Mouse (Mus musculus): ENCODE results near the gene Zfp579. TPM values are rescaled to one million over a fixed set of nuclear protein-coding genes. Genes with fewer than 3 reads are reported as not detected.

Gene Zfp579
- total and polyA plus RNA-seq, 3 experiments = 0.54 to 3.6 TPM; not detected in 1

DNA sequence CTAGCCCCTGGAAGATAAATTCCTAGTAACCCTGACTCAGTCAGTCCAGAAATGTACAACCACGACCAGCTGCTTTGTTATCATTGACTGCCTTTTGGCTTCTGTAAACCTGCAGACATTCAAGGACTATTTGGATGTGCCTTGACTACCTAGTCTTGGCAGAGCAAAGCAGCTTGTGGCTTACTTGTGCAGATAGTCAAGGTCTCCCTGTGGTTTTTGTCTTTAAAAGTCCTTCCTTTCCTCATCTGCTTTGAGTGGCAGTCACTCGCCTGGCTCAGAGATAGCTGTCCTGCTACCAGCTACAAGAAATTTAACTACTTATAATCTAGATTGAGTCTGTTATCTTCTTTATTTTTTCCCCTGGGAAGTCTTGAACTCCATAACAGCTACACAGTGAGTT is 49.0 kb upstream of the Zfp579 start (continued):
- TF ChIP-seq EP300 (IDR thresholded peaks at IDR 0.05; ENCODE audit: low read depth in 1 of 2, low read length in 2 of 2) (peak in 1 of 2 experiments; percentile 17; a peak in 1 of 4 replicates), TBP (IDR thresholded peaks at IDR 0.05; ENCODE audit: low read depth, low read length) (no peak), ETS1 (IDR thresholded peaks at IDR 0.05; ENCODE audit: low read depth, low read length) (peak; percentile 44; the same call in 1 of the 2 replicates)

DNA sequence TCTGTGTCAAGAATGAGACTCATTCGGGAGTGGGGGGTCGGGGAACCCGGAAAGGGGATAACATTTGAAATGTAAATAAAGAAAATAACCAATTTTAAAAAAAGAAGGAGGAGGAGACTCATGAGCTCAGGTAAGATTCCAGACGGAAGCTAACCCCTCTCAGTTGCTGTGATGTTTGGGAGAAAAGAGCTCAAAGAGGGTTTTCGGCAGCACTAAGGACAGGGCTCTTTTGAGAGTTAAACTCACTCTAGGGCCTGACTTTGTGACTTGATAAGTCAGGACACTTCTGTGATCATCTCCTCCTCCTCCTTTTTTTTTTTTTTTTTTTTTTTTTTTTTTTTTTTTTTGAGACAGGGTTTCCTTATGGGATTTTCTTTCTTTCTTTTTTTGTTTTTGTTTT is 43.0 kb upstream of the Zfp579 start:
- H3K4me1 ChIP-seq (ENCODE audit: control insufficient read depth in 1 of 2, insufficient read depth in 2 of 2, low read length in 2 of 2) = peaks cover 0 to 5% of the 10 kb centered on the region in 2 experiments; a peak in 2 of 4 replicates
- H3K27me3 ChIP-seq (ENCODE audit: control insufficient read depth in 1 of 2, insufficient read depth in 2 of 2, low read length in 2 of 2) = no peaks in the 10 kb centered on the region
- H3K4me3 ChIP-seq (ENCODE audit: control insufficient read depth in 1 of 2, insufficient read depth in 1 of 2, low read depth in 2 of 2, low read length in 2 of 2) = peak overlapping the region; percentile 93
- H3K9ac ChIP-seq (ENCODE audit: control insufficient read depth, low read depth, low read length, poor library complexity, severe bottlenecking) = peak overlapping the region; percentile 91
- peak overlapping the region; percentile 91 for H3K27ac ChIP-seq (ENCODE audit: control insufficient read depth, low read depth, low read length)
- DNase-seq (ENCODE audit: low read depth, low spot score) = peak; percentile 57
- H3K9me3 ChIP-seq (replicated peaks; ENCODE audit: insufficient read depth, low read length) = no peaks in the 10 kb centered on the region
- no peaks in the 10 kb centered on the region; the same call in 1 of the 2 replicates for H3K79me2 ChIP-seq (ENCODE audit: control insufficient read depth, insufficient read depth, low read length, poor library complexity)
- TF ChIP-seq MAZ (IDR thresholded peaks at IDR 0.05; ENCODE audit: low read depth, low read length) (0 out of 2 replicates have a peak, but pooled peaks have one; percentile 9), SIN3A (IDR thresholded peaks at IDR 0.05; ENCODE audit: low read length) (0 out of 2 replicates have a peak, but pooled peaks have one; percentile 37), POLR2A (IDR thresholded peaks at IDR 0.05; ENCODE audit: control insufficient read depth in 1 of 2, insufficient read depth in 1 of 2, low read depth in 1 of 2, low read length in 2 of 2, poor library complexity in 1 of 2) (no peak), MAFK (IDR thresholded peaks at IDR 0.05; ENCODE audit: borderline replicate concordance, low read depth, low read length) (no peak), MXI1 (IDR thresholded peaks at IDR 0.05; ENCODE audit: low read depth, low read length) (0 out of 2 replicates have a peak, but pooled peaks have one; percentile 7)
- no peaks in the 10 kb centered on the region; a peak in 2 of 4 replicates for H3K36me3 ChIP-seq (ENCODE audit: control insufficient read depth in 1 of 2, insufficient read depth in 2 of 2, low read length in 2 of 2)

DNA sequence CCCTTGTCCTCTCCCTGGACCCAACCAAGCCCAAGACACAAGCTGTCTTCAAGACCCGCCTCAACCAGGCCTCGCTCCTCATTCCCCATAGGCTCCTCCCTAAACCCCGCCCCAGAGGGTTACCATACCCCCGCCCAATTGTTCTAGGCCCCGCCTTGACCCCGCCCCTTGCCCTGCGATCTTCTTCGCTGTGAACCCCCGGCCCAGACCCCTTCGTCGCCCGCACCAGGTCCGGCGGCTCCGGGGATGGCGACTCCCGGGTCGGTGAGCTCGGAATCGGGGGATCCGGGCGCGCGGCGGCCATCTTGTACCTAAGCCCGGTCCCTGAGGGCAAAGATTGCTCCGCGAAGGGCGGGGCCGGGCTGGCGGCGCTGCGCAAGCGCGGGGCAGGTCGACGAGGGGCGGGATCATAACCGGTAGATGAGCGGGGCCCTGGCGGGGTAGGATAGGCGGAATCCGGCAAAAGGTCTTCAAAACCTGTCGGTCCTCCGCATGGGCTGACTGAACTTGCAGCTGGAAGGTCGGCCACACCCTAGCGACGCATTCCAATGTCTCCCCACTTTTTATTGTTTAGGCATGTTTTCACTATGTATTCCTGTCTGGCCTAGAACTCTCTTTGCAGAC is 42.3 kb upstream of the Zfp579 start, which contains the start of gene Zfp784:
Zfp784 (minus strand) TSS at position 338 of the 624 bp plus-strand sequence.
- peak; percentile 95 for DNase-seq (ENCODE audit: low read depth, low spot score)
- Histone ChIP-seq H3K79me2 (ENCODE audit: control insufficient read depth, insufficient read depth, low read length, poor library complexity) (no peaks in the 10 kb centered on the region; the same call in 1 of the 2 replicates), H3K9ac (ENCODE audit: control insufficient read depth, low read depth, low read length, poor library complexity, severe bottlenecking) (peak within 1 kb of the TSS; percentile 91)

More for the DNA sequence above, 42.3 kb upstream of the Zfp579 start, which contains the start of gene Zfp784:
- H3K36me3 ChIP-seq (ENCODE audit: control insufficient read depth in 1 of 2, insufficient read depth in 2 of 2, low read length in 2 of 2) = no peaks in the 10 kb centered on the region; a peak in 2 of 4 replicates
- peak; percentile 96 for TF ChIP-seq NRF1 (IDR thresholded peaks at IDR 0.05; ENCODE audit: insufficient read depth, low read depth, low read length, poor library complexity, severe bottlenecking)
- peak; percentile 73; the same call in 1 of the 2 replicates for TF ChIP-seq HCFC1 (IDR thresholded peaks at IDR 0.05; ENCODE audit: low read depth, low read length)
- TF ChIP-seq MXI1 (IDR thresholded peaks at IDR 0.05; ENCODE audit: low read depth, low read length) = no peak; the same call in 1 of the 2 replicates
- TF ChIP-seq SMC3 (IDR thresholded peaks at IDR 0.05; ENCODE audit: low read depth, low read length) = no peak
- TF ChIP-seq TCF12 (IDR thresholded peaks at IDR 0.05; ENCODE audit: low read depth, low read length) = no peak; the same call in 1 of the 2 replicates
- TF ChIP-seq NELFE (IDR thresholded peaks at IDR 0.05; ENCODE audit: low read depth, low read length) = peak; percentile 74
- TF ChIP-seq POLR2AphosphoS2 (IDR thresholded peaks at IDR 0.05; ENCODE audit: low read length) = peak; percentile 39; the same call in 1 of the 2 replicates
- TF ChIP-seq MAX (IDR thresholded peaks at IDR 0.05; ENCODE audit: low read length) = no peak
- TF ChIP-seq ZMIZ1 (IDR thresholded peaks at IDR 0.05; ENCODE audit: low read depth, low read length) = peak; percentile 89; the same call in 1 of the 2 replicates
- TF ChIP-seq MAZ (IDR thresholded peaks at IDR 0.05; ENCODE audit: low read depth, low read length) = peak; percentile 78; the same call in 1 of the 2 replicates
- TF ChIP-seq SIN3A (IDR thresholded peaks at IDR 0.05; ENCODE audit: low read length) = peak; percentile 58; the same call in 1 of the 2 replicates
- TF ChIP-seq ETS1 (IDR thresholded peaks at IDR 0.05; ENCODE audit: low read depth, low read length) = peak; percentile 9; the same call in 1 of the 2 replicates
- TF ChIP-seq ZC3H11A (IDR thresholded peaks at IDR 0.05; ENCODE audit: low read depth, low read length) = no peak
- TF ChIP-seq UBTF (IDR thresholded peaks at IDR 0.05; ENCODE audit: borderline replicate concordance, insufficient read depth, low read depth, low read length) = no peak
- TF ChIP-seq USF1 (IDR thresholded peaks at IDR 0.05; ENCODE audit: low read depth, low read length) = 0 out of 2 replicates have a peak, but pooled peaks have one; percentile 4
- peak; percentile 62; the same call in 1 of the 2 replicates for TF ChIP-seq TBP (IDR thresholded peaks at IDR 0.05; ENCODE audit: low read depth, low read length)
- peak; percentile 6; the same call in 1 of the 2 replicates for TF ChIP-seq KAT2A (conservative IDR thresholded peaks at IDR 0.05; ENCODE audit: low read depth, low read length)
- no peak for TF ChIP-seq MAFK (IDR thresholded peaks at IDR 0.05; ENCODE audit: borderline replicate concordance, low read depth, low read length)
- TF ChIP-seq POLR2A (IDR thresholded peaks at IDR 0.05; ENCODE audit: control insufficient read depth in 1 of 2, insufficient read depth in 1 of 2, low read depth in 1 of 2, low read length in 2 of 2, poor library complexity in 1 of 2) = peak; percentile 74 to 79
- no peaks in the 10 kb centered on the region for H3K27me3 ChIP-seq (ENCODE audit: control insufficient read depth in 1 of 2, insufficient read depth in 2 of 2, low read length in 2 of 2)
- peak within 1 kb of the TSS; percentile 93 for H3K4me3 ChIP-seq (ENCODE audit: control insufficient read depth in 1 of 2, insufficient read depth in 1 of 2, low read depth in 2 of 2, low read length in 2 of 2)
- H3K27ac ChIP-seq (ENCODE audit: control insufficient read depth, low read depth, low read length) = peak within 1 kb of the TSS; percentile 91
- no peaks in the 10 kb centered on the region for H3K9me3 ChIP-seq (replicated peaks; ENCODE audit: insufficient read depth, low read length)
- peaks cover 0 to 5% of the 10 kb centered on the region in 2 experiments; a peak in 2 of 4 replicates for H3K4me1 ChIP-seq (ENCODE audit: control insufficient read depth in 1 of 2, insufficient read depth in 2 of 2, low read length in 2 of 2)

Measured in MEL (cell line).